8 mouse cellular contexts compared by ENCODE assay signal in the genomic region with DNA sequence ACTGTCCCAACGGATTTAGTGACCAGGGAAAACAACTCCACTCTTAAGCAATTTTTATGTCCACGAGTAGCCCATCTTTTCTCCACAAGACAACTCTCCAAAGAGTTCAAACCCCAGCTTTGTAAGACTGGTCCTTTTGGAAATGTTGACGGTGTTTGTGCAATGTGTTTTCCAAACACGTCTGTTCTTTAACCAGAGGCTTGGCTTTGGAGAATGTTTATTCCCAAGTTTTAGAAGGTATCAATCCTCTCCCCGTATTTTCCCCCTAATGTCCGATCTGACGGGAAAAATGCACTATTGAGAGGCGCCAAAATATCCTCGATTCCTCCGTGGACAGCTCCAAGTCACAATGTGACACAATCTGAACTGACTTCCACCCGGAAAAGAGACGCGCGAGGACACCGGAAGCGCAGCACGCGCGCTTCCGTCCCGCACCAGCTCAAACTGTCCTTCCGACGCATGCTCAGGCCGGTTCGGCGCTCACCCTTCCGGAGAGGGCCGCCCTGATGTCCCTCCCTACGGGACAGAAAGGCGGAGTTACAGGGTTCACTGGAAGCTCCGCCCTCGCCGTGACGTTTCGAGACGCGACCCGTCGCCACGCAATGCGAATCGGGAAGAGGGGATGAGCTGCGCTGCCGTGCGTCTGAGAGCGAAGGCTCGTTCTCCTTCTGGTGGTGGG. TPM values are rescaled to one million over a fixed set of nuclear protein-coding genes. Genes with fewer than 3 reads are reported as not detected.
A peak's percentile ranks its signal among the peaks of the same experiment; 100 is the strongest.
DNase-seq lines count a peak whose midpoint lies in the region; ATAC-seq lines count a peak whose summit lies in the region.

Usp8 (plus strand) TSS at position 570 of the 679 bp plus-strand sequence.

- ATAC-seq in CD4-positive, CD25-positive, alpha-beta regulatory T cell, adult 4 months = peak; percentile 96
- ATAC-seq in heart, embryonic 14.5 days (ENCODE audit: insufficient number of reproducible peaks, insufficient read depth, low FRiP score, low read depth) = peak; percentile 100
- peak; percentile 100 for ATAC-seq in liver, embryonic 13.5 days (ENCODE audit: low read depth)
- ATAC-seq in stomach, embryonic 16.5 days (ENCODE audit: insufficient read depth, low FRiP score) = peak; percentile 100

- peaks cover 5% of the 10 kb centered on the region; the same call in 1 of the 2 replicates for H3K36me3 ChIP-seq in heart, embryonic 14.5 days (ENCODE audit: control insufficient read depth, insufficient read depth, low read length)
- no peaks in the 10 kb centered on the region for H3K36me3 ChIP-seq in liver, embryonic 13.5 days
- H3K36me3 ChIP-seq in stomach, embryonic 16.5 days (ENCODE audit: control insufficient read depth, insufficient read depth, low read length) = no peaks in the 10 kb centered on the region

- H3K4me1 ChIP-seq in heart, embryonic 14.5 days (ENCODE audit: control insufficient read depth in 2 of 2, insufficient read depth in 2 of 2, low read length in 2 of 2) = peaks cover 2 to 10% of the 10 kb centered on the region in 2 experiments
- peaks cover 18% of the 10 kb centered on the region for H3K4me1 ChIP-seq in liver, embryonic 13.5 days (replicated peaks)
- H3K4me1 ChIP-seq in stomach, embryonic 16.5 days (ENCODE audit: control insufficient read depth, insufficient read depth, low read length) = peaks cover 6% of the 10 kb centered on the region; the same call in 1 of the 2 replicates

- H3K4me2 ChIP-seq in heart, embryonic 14.5 days (ENCODE audit: low read length) = peak within 1 kb of the TSS; percentile 86
- H3K4me2 ChIP-seq in liver, embryonic 13.5 days = peak within 1 kb of the TSS; percentile 71
- H3K4me2 ChIP-seq in stomach, embryonic 16.5 days (ENCODE audit: low read depth, low read length) = peak within 1 kb of the TSS; percentile 78

- H3K9me3 ChIP-seq in heart, embryonic 14.5 days (ENCODE audit: control insufficient read depth, low read length) = no peaks in the 10 kb centered on the region
- no peaks in the 10 kb centered on the region for H3K9me3 ChIP-seq in liver, embryonic 13.5 days (replicated peaks)
- H3K9me3 ChIP-seq in stomach, embryonic 16.5 days (replicated peaks; ENCODE audit: control insufficient read depth, low read length) = no peaks in the 10 kb centered on the region

- 2% methylated on average over 47 of the region's 47 CpGs for WGBS in heart, embryonic 14.5 days
- 3% methylated on average over 47 of the region's 47 CpGs for WGBS in liver, embryonic 13.5 days (ENCODE audit: insufficient replicate concordance)
- WGBS in stomach, embryonic 16.5 days = 2% methylated on average over 47 of the region's 47 CpGs

- peak within 1 kb of the TSS; percentile 80 to 83 for H3K27ac ChIP-seq in heart, embryonic 14.5 days (replicated peaks in 1 of 2; ENCODE audit: control insufficient read depth in 1 of 2, insufficient read depth in 1 of 2, low read depth in 2 of 2, low read length in 2 of 2)
- H3K27ac ChIP-seq in liver, embryonic 13.5 days = peak within 1 kb of the TSS; percentile 72
- H3K27ac ChIP-seq in stomach, embryonic 16.5 days (ENCODE audit: low read length) = peak within 1 kb of the TSS; percentile 81

- peaks cover 11% of the 10 kb centered on the region; the same call in 1 of the 2 replicates for H3K27me3 ChIP-seq in heart, embryonic 14.5 days (ENCODE audit: control insufficient read depth, insufficient read depth, low read length)
- H3K27me3 ChIP-seq in liver, embryonic 13.5 days = peaks cover 10% of the 10 kb centered on the region; the same call in 1 of the 2 replicates
- H3K27me3 ChIP-seq in stomach, embryonic 16.5 days (ENCODE audit: control insufficient read depth, insufficient read depth, low read length) = peaks cover 3% of the 10 kb centered on the region; the same call in 1 of the 2 replicates

- H3K4me3 ChIP-seq in heart, embryonic 14.5 days (ENCODE audit: control insufficient read depth in 1 of 2, insufficient read depth in 1 of 2, low read depth in 1 of 2, low read length in 2 of 2) = peak within 1 kb of the TSS; percentile 82 to 95
- peak within 1 kb of the TSS; percentile 81 for H3K4me3 ChIP-seq in liver, embryonic 13.5 days (replicated peaks)
- peak within 1 kb of the TSS; percentile 83 for H3K4me3 ChIP-seq in stomach, embryonic 16.5 days (replicated peaks; ENCODE audit: low read length)

- DNase-seq in c-Kit-negative CD71-positive TER-119-positive erythroid progenitor cells, embryonic 14.5 days (ENCODE audit: low read depth, low spot score) = peak; percentile 96
- DNase-seq in fibroblast of lung, adult 2 months (ENCODE audit: low read depth) = peak; percentile 91
- DNase-seq in kidney, postnatal 14 days = peak; percentile 98
- peak; percentile 97 for DNase-seq in liver, embryonic 13.5 days
- peak; percentile 96 for DNase-seq in neural tube, embryonic 10.5 days (ENCODE audit: extremely low spot score, low spot score)

- peak within 1 kb of the TSS; percentile 90 for H3K9ac ChIP-seq in heart, embryonic 14.5 days (ENCODE audit: low read length)
- peak within 1 kb of the TSS; percentile 85 for H3K9ac ChIP-seq in liver, embryonic 13.5 days
- peak within 1 kb of the TSS; percentile 89 for H3K9ac ChIP-seq in stomach, embryonic 16.5 days (ENCODE audit: low read length)

RNA-seq across cellular contexts. Expression of gene Usp8, which starts in this region (rescaled TPM):
- polyA plus RNA-seq in CD4-positive, CD25-positive, alpha-beta regulatory T cell, adult 4 months (2017; shearing (Covaris generic)) = 10 to 100 TPM; 38.8 to 52.2 TPM
- polyA plus RNA-seq in heart, embryonic 14.5 days (2014; fragmentation: Nextera tagmentation; extraction: Ambion mirVana) = 32.1 and 32.8 TPM in 2 replicates
- polyA plus RNA-seq in liver, embryonic 13.5 days (2015; fragmentation: Nextera tagmentation; extraction: Ambion mirVana) = 18.0 and 25.6 TPM in 2 replicates
- polyA plus RNA-seq in stomach, embryonic 16.5 days (2015; fragmentation: Nextera tagmentation; extraction: Ambion mirVana) = 44.0 and 47.9 TPM in 2 replicates

Comparison
In these comparisons a context has a peak if more than half of its experiments do, and no peak if none do; other contexts are left out.
1. Peak in every context shown above with its lines: DNase-seq, ATAC-seq, H3K4me3 ChIP-seq and H3K27ac ChIP-seq.